Mouse (Mus musculus) ovary, adult 18-20 months (tissue): Measurements from ENCODE around the gene Itpk1.

ENCODE experiments used
- DNase-seq: peaks from one replicate; pipeline ENCODE4 v3.0.0; 2022; ENCODE audit warnings: low spot score, mixed read lengths

Gene Itpk1

DNA sequence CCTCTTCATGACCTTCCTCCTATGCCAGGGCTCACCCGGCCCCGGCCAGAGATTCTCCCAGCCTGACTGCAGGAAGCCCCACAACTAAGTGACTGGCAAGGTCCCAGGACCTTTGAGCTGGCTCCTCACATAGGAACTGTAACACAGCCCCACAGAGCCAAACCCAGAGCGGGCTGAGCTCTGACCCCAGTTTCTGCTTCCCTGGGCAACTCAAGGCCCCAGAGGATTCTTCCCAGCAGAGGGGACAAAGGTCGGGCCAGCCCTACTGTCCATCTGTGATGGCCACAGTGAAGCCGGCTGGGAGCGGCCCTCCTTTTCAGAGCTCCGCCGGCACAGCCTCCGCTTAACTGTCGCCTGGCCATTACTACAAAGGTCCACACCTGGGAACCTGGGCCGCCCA lies 13.6 kb downstream of the Itpk1 start:
- no peak for DNase-seq

DNA sequence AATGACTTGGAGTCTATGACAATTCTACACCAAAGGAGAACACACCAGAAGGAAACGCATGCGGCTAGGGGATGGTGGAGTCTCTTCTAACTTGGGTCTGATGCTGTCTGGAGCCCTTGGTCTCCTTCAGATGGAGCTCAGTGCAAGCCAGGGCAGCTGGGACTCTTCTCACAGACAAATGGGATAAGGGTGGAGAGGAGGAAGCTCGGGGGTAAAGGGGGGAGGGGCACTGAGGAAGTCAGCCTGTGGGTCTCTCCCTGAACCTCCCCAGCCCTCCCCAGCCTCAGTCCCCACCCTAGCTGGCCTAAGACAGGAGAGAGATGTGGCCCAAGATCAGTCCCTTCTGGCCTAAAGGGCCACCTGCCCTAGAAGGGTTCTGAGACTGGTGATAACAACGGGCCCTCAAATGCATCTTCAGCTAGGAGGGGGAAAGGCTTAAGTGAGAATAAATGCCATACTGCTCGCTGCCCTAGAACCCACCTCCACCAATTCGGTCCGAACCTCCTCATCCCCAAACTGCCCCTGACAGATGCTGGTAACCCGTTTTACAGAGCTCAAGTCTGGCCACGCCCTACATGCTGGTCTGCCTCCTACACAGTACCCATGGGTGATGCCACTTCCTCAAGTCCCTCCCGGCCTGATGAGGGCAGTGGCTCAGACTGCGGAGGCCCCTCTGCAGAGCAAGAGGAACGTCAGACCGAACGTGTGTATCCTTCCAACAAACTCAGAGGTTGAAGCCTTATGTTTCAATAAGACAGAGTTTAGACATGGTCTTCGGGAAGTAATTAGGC lies 14.8 kb downstream of the Itpk1 start:
- no peak for DNase-seq

DNA sequence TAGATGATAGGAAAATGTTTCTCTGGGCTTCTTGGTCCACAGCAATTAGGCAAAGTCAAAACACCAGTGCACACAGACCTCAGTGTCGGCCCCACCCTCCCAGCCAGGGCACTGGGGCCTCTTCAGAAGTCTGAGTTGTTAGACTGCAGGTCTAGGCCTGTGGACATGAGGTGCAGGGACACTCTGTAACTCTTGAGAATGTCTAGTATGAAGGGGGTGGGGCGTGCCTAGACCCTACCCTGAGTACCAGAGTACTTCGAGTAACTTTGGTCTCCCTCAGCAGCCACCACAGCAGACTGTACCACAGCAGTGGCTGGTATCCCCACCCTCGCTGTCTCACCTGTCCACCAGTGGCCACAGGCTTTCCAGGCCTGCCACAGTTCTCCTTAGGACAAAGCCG lies 18.4 kb downstream of the Itpk1 start:
- no peak for DNase-seq

DNA sequence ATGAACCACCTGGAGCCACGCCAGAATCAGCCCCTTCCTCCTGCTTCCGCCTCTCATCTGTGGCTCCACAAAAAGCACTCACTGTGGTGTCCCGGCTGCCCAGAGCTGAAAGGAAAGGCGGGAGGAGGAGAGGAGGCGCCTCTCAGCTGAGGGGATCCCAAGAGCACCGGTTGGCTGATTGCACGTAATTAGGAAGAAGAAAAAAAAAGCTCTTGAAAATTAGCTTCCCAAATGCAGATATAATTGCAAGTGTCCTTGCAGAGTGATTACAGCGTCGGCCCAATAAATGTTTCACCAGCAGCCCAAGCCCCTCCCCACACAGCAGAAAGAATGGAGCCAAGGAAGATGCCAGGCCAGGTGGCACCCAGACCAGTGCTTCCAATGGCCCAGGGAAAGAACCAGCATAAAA lies 19.2 kb downstream of the Itpk1 start:
- DNase-seq, result no peak

DNA sequence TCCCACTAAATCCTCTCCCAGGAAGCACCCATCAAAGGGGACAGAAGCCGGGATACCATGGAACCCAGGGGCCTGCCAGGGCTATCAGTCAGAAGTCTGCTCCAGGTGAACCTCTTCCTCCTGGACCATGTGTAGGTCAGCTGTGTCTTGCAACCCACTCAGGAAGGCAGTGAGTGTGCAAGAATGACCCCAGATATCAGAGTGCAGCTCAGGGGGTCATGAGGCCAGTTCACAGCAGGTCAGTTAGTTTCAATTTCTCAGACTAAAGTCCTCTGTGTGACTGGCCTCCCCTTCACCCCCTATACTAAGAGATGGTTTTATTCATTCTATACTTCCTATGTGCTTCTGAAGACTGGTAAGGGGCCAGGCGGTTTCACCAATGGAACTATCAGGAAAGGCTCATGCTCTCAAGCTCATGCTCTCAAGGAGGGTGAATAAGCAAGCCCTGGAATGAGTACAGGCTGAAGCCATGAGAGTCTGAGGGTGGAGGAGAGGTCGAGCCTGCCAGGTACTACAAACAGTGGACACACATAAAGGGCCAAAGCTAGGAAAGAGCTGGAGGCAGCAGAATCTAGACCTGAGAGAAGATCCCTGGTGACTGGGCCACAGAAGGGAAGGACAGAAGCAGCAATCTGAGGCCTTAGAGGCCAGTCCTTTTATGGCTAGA lies 19.9 kb downstream of the Itpk1 start:
- no peak for DNase-seq

DNA sequence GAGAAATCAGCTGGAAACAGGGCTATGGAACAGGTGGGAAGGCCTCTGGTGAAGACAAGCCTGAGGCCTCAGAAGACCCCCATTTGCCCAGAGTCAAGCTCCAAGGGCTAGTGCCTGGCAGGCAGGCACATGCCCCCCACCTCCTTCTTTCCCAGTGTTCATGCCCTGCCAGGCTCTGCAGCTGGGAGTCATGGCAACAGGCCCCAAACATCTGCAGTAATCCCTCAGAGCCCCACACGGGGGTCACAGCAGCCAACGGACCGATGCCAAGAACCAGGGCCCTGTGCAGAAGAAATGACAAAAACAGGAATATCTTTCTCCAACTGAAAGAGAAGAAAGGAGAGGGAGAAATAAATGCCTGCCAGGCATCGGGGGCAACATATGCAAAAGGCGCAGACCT lies 20.8 kb downstream of the Itpk1 start:
- no peak for DNase-seq

DNA sequence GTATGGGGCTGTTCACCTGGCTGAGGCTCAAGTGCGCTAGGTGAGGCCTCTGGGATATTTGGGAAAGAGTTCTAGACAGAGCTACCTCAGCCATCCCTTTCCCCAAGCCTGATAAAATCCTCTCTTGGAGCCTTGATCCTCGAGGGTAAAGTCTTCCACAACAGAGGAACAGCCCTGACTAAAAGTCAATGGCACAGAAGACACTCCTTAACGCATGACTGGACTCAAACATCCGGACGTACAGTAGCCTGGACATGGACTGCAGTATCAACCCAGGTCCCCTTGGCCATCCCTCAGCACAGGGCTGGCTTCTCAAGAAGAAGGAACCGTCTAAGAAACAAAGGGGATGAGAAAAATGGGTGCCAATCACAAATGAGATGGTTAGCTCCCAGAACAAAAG lies 21.3 kb downstream of the Itpk1 start:
- no peak for DNase-seq

DNA sequence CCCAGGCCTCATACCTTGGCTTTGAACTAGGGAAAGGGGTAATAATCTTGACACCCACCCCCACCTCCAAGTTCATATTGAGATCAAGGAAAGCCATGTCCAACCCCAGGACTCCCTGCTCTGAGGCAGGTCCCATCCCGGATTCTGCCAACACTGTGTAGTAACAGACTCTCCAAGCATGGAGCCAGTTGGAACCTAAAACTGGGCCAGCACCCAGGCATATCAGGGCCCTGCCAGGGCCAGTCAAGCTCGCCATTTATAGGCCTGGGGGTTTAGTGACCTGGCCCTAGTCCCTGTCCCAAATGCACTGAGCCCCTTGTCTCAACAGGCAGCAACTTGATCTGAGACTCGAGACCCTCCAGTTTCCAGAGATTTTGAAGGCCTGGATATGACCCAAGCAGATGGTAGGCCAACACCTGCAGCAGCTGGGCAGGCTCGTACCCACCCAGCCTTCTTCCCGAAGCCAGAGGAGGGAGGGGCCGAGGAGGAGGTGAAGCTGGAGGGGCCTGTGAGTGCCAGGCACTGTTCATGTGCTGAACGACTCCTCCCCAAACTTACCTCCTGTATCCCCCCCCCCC lies 21.9 kb downstream of the Itpk1 start:
- no peak for DNase-seq

DNA sequence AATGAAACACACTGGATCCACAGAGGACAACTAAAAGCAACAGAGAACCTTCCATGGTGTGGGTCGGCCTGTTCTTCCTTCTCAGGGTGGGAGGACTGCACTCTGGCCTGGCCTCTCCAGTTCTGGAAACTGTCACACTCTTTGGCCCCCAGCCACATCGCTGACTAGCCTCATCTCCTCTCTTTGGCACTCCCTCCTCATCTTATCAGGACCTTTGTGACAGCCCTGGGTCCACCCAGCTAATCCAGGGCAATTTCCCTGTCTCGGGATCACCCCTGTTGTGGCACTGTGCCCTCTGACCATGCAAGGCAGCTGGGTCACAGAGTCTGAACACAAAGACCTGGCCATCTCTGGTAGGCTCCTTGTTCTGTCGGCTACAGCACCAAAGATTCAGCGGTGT lies 22.6 kb downstream of the Itpk1 start:
- no peak for DNase-seq

DNA sequence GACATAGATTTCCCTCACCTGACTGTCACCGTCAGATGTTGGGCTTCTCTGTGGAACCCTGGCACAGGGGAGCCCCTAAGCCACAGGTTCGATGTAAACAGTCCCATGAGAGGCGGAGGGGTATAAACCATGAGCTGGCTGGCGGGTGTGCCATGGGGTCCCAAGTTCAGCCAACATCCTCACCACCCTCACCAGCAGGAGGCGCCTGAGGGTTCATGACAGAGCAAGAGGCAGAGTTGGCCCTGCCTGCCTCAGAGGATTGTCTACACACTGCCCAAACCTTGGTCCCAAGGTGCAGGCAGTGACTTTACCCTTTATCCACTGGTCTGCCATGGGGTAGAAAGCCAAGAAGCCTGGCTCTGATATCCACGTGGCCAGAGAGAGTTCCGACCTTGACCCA lies 23.1 kb downstream of the Itpk1 start:
- DNase-seq, result no peak

DNA sequence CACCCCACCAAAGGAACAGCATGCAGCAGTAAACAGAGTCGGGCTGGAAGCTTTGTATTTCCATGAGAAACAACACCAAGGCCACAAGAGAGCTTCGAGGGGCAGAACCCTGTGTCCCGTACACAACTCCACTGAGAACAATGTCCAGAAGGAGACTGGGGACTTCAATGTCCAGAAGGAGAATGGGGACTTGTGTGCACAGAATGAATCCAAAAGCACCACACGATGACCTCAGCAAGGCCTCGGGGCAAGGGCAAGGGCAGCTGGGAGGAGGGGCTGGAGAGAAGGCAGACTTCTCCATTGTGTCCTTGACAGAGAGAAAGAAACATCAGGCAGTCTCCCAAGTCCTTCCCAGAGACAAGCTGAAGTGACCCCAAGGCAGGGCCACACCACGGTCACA lies 25.9 kb downstream of the Itpk1 start:
- DNase-seq, result peak; percentile 64

DNA sequence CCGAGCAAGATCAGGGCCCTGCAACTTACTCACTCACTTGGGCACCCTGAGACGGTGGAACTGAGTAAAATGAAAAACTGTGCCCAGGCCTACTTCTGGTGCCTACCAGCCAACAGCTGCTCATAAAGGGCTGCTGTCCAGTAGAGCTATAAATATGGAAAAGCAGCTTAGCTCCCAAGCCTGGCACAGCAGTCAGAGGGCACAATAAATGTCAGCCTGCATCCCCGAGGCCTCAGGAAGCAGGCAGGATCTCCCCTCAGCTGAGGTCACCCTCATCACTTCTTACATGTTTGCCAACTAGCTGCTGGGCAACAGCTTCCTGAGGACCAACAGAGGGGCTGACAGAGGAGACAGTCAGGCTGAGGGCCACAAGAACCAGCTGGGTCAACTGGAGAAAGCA lies 27.6 kb downstream of the Itpk1 start:
- no peak for DNase-seq

DNA sequence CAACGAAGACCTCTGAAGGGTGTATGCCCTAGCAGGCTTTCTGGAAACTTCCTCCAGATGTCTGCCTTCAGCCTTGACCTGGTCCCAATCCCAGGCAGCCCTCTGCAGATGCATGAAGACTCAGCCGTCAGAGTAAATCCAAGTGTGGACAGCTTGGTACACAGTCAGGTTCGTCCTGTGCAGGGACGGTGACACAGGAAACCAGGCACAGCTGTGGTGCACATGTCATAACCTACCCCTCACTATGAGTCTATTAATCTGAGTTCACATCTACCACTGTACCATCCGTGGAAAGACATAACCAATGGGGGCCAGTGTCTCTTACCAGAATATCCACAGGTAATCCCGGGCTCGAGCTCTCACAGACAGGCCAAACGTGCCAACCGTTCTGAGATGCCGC lies 30.2 kb downstream of the Itpk1 start:
- DNase-seq, result no peak

DNA sequence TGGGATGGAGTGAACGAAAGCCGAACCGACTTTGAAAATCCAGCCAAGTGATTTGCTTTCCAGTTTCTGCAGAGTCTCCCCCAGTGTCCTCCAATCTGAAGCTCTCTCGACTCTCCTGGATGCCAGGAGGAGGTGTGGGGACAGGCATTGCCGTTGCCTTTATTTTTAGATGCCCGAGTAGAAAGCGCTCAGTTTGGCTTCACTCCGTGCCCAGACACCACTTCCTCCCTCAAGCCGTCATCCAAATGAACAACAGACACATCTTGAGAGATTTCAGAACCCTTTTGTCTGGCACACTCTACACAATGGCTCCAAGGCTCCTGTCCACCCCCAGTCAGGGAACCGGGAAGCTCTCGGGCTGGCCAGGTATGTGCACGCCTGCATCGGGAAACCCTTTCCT lies 30.6 kb downstream of the Itpk1 start:
- no peak for DNase-seq

DNA sequence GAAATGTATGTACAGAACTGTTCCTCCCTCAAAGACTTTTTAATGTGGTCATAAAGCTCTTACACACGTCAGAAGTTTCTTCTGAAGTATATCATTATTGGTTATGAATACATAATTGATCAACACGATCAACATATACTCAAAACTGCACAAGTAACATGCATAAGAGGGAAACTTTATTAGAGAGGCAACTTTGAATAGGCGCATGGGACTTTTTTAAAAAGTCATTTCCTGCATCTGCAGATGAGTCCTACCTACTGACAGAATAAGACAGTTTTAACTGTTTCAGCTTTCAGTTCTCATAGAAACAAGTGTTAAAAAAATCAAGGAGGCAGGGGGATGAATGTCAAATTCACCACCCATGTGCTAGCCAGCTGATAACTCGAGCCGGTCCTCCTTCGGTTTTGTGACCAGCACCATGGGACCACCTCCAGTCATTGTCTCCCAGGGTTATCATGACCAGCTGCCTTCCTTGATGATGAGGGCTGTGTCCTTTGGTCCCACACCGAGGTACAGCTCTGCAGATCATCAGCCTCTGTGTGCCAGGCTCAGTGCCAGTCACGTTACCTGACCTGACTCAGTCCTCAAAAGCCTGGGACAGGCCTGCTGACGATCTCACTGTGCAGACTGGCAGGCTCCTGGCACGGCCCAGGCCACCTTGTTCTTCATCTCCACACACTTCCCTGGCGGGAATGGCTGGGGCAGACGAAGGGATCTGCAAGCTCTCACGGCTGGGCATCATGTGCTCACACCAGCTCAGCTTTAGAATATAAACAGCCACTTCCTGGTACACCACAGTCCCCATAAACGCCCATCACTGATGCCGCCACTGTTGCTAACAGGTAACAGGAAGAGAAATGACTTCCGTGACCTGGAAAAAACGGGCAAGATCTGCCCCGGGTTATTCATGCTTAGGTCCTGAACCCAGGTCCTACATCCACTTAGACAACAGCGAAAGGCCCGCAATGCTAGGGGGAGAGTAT lies 31.6 kb downstream of the Itpk1 start:
- DNase-seq, result no peak

DNA sequence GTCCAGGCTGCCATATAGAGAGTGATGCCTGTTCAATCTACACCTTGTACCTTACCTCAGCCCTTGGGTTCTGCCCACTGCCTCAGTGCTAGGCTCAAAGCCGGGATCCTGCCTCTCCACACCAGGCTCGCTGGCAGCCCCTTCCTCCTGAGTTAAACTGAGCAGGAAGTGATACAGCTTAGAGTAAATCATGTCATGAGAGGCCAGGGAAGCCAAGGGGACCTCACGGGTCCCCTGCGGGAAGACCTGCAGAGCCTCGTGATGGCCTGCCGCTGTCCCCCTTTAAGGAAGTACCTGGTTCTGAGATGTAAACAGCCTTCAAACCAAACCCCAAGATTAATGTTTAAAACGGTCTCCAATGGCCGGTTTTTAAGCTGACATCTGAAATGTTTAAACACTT lies 32.6 kb downstream of the Itpk1 start:
- no peak for DNase-seq

DNA sequence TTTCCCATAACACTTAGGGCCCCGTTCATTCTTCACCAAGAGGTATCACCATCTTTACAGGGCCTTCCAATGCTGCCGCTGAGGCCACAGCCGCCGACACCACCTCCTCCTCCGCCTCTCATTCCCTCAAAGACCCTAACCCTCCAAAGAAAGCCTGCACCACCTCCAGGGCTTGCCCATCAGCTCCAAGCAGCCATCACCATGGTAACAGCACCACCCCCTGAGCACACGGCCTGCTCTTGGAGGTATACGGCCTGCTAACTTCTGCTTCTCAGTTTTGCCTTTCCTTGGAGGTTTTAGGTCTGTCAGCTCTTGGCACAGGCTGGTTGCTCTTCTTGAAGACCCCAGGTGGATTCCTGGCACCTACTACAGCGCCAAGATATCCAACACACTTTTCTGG lies 33.9 kb downstream of the Itpk1 start:
- DNase-seq, result no peak

DNA sequence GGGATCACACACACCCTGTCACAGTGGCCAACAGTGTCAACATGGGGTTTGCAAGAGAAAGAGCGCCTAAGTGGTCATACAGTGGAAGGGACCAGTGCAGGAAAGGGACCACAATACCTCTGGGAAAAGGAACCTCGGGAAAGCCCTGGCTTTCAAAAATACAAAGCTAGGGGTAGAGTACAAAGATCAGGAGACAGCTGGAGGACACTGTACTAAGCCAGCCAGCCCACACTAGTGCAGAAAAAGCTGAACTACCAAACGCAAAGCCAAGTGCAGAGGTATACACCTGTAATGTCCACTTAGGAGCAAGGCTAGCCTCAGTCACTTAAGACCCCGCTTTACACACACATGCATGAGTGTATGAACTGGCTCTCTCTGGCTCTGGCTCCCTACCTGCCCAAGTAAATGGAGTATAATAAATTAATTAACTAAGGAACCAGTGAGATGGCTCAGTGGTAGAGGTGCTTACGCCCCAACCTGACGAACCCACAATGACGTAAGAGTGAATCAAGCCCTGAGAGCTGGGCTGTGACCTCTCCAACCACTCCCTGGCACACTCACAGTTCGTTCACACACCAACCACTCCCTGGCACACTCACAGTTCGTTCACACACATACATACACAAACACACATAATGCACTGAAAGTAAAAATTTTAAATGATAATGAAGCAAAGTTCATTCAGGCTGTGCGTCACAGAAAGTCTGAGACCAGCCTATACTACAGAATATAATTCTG lies 39.1 kb downstream of the Itpk1 start:
- DNase-seq, result no peak

DNA sequence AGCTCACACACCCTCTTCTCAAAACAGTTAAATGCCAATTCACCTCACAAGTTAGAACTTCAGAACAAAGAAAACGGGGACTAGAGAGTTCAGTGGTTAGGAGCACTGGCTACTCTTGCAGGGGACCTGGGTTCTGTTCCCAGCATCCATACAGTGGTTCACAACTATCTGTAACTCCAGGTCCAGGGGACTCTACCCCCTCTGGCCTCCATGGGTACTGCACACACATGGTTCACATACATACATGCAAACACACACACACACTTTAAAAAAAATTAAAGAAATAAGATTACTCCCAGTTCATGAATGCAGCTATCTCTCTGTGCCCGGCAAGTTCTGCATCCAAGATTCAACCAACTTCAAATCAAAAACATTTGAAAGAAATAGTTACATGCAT lies 40.7 kb downstream of the Itpk1 start:
- DNase-seq, result no peak

DNA sequence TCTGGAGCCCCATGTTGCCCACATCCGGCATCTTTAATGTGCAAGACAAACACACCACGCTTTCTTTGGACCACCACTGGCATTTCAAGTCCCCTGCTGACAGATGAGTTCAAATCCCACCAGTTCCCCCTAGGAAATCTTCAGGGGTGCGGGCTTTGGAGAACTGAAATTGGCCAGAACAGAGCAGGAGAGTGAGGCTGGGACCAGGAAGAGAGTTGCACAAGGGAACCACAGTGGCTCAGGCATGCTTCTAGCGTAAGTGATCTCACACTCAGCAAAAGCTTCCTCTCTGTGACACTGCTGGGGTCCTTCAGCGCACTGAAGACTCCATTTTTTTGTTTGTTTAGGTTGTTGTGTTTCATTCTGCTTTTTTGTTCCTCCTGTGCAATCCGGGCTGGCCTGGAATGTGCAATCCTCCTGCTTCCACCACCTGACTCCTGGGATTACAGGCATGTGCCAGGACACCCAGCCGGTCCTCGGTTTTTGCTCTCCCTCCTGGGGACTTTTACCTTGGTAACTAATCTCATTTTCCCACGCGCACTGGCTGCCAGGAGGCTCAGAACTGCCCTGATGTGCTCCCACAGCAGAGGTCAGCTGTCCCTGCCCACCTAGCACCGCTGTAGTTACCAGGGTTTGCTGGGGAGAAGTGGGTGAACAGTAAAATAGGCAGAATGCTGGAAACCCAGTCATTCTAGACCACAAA lies 41.2 kb downstream of the Itpk1 start:
- no peak for DNase-seq

DNA sequence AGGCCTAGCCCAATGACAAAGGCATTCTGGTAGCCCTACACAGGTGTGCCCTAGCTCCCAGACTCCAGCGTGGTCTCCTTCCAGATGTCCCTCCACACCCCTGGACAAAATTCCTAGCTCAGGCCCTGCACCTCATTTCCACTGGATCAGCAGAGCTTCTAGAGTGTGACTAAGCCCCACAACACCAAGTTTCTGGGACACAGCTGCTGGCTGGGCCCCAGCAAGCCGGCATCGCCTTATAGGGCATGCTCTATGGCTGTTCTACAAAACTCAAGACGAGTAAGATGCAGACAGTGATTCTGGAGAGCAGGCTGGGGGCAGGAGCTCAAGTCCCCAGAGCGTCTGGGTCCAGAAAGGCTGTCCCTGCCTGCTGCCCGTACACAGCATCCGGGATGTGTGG lies 43.0 kb downstream of the Itpk1 start:
- no peak for DNase-seq
